Mouse (Mus musculus): ENCODE measurements around the gene BC030867. TPM values are rescaled to one million over a fixed set of nuclear protein-coding genes. Genes with fewer than 3 reads are reported as not detected.

The BC030867 gene
- polyA plus RNA-seq, 1 experiment from 2014 or later = 6.3 TPM

DNA sequence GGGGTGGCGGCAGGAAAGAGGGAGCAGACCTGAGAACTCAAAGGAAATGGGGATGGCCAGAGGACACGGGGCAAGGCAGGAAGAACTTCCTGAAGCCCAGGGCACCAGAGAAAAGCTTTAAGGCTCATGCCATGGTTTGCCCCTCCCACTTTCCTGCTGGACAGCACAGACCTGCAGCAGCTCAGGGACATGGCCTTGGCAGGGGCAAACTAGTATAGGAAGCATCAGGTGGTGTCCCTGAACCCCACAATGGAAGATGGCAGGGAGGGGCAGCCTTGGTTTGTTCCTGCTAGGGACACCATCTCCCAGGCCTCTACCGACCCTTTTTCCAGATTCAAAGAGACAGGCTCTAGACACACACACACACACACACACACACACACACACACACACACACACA is 56.7 kb downstream of the BC030867 start:
- Histone ChIP-seq H3K36me3 (ENCODE audit: insufficient read depth, low read length) (peaks cover 27% of the 10 kb centered on the region), H3K4me1 (replicated peaks; ENCODE audit: insufficient read depth, low read length) (peaks cover 8% of the 10 kb centered on the region; the same call in 1 of the 2 replicates), H3K4me3 (replicated peaks; ENCODE audit: low read depth, low read length) (no peak overlapping the region), H3K27ac (no peak overlapping the region), H3K4me2 (ENCODE audit: low read length) (no peak overlapping the region), H3K27me3 (ENCODE audit: insufficient read depth, low read length) (no peaks in the 10 kb centered on the region), H3K9me3 (replicated peaks; ENCODE audit: low read length) (no peaks in the 10 kb centered on the region), H3K9ac (ENCODE audit: low read depth, low read length) (no peak overlapping the region)
- DNase-seq (ENCODE audit: low spot score) (no peak), ATAC-seq (replicated peaks; ENCODE audit: low FRiP score, low read depth) (no peak)
- 48% methylated on average over 3 of the region's 3 CpGs for WGBS
- TF ChIP-seq CTCF (IDR thresholded peaks at IDR 0.05; ENCODE audit: low read depth) = no peak

GRCm38 (mm10) chr11:102308104-102308503 is 59.4 kb downstream of the BC030867 start:
- no peak for ATAC-seq (replicated peaks; ENCODE audit: low FRiP score, low read depth)
- TF ChIP-seq CTCF (IDR thresholded peaks at IDR 0.05; ENCODE audit: low read depth) = no peak
- Histone ChIP-seq H3K4me1 (replicated peaks; ENCODE audit: insufficient read depth, low read length) (peaks cover 13% of the 10 kb centered on the region; the same call in 1 of the 2 replicates), H3K27me3 (ENCODE audit: insufficient read depth, low read length) (no peaks in the 10 kb centered on the region), H3K4me3 (replicated peaks; ENCODE audit: low read depth, low read length) (no peak overlapping the region), H3K9me3 (replicated peaks; ENCODE audit: low read length) (no peaks in the 10 kb centered on the region), H3K9ac (ENCODE audit: low read depth, low read length) (no peak overlapping the region), H3K4me2 (ENCODE audit: low read length) (no peak overlapping the region), H3K36me3 (ENCODE audit: insufficient read depth, low read length) (peaks cover 40% of the 10 kb centered on the region), H3K27ac (no peak overlapping the region)
- WGBS = 82% methylated on average over 9 of the region's 9 CpGs
- no peak for DNase-seq (ENCODE audit: low spot score)

- peaks cover 49% of the 10 kb centered on the region for H3K36me3 ChIP-seq (ENCODE audit: insufficient read depth, low read length)
- WGBS = under 1% methylated on average over 27 of the region's 27 CpGs
Measured at GRCm38 (mm10) chr11:102308979-102309378, 60.3 kb downstream of the BC030867 start.

DNA sequence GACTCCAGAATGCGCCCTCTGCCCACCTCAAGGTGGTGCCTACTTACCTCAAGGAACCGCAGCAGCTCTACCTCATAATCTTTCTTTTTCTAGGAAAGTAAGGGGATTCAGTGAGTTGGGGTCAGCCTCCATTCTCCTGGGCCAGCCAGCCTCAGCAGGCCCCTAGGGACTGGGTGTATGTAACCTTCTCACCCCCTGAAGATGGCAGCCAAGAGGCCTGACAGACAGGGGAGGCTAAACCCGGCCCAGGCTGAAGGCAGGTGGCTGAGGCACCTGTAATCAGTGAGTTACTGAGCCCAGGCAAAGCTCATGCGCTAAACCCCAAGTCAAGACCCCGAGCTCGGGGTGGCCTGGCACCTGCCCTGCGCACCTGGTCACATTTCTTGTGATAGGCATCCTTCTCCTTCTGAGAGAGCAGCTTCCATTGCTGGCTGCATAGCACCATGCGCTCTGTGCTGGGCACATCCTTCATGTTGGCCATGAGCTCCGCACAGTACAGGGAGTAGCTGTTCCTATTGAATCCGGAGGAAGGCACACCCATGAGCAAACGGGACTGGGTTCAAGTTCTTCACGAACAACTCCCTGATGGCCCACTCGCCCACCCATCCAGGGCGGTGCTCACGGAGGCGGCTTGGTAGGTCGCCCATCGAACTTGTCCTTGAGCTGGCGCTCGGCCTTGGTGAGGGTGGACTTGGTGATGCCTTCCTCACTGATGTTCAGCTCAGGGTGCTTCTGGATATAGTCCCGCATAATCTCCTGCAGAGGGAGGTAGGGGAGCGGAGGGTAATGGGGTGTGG is 61.3 kb downstream of the BC030867 start:
- Histone ChIP-seq H3K9ac (ENCODE audit: low read depth, low read length) (no peak overlapping the region; the same call in 1 of the 2 replicates), H3K4me2 (ENCODE audit: low read length) (peak overlapping the region; percentile 65), H3K27me3 (ENCODE audit: insufficient read depth, low read length) (no peaks in the 10 kb centered on the region), H3K4me1 (replicated peaks; ENCODE audit: insufficient read depth, low read length) (peaks cover 13% of the 10 kb centered on the region; the same call in 1 of the 2 replicates), H3K27ac (0 out of 2 replicates have a peak overlapping the region, but pooled peaks have one; percentile 58), H3K4me3 (replicated peaks; ENCODE audit: low read depth, low read length) (no peak overlapping the region), H3K36me3 (ENCODE audit: insufficient read depth, low read length) (peaks cover 57% of the 10 kb centered on the region), H3K9me3 (replicated peaks; ENCODE audit: low read length) (no peaks in the 10 kb centered on the region)
- WGBS = 86% methylated on average over 22 of the region's 22 CpGs
- DNase-seq (ENCODE audit: low spot score) (no peak), ATAC-seq (replicated peaks; ENCODE audit: low FRiP score, low read depth) (0 out of 2 replicates have a peak, but pooled peaks have one; percentile 1)
- no peak for TF ChIP-seq CTCF (IDR thresholded peaks at IDR 0.05; ENCODE audit: low read depth)

More at GRCm38 (mm10) chr11:102308979-102309378, 60.3 kb downstream of the BC030867 start:
- Histone ChIP-seq H3K9ac (ENCODE audit: low read depth, low read length) (peak overlapping the region; percentile 24; the same call in 1 of the 2 replicates), H3K27ac (peak overlapping the region; percentile 58), H3K9me3 (replicated peaks; ENCODE audit: low read length) (no peaks in the 10 kb centered on the region), H3K27me3 (ENCODE audit: insufficient read depth, low read length) (no peaks in the 10 kb centered on the region), H3K4me2 (ENCODE audit: low read length) (peak overlapping the region; percentile 65), H3K4me1 (replicated peaks; ENCODE audit: insufficient read depth, low read length) (peaks cover 13% of the 10 kb centered on the region; the same call in 1 of the 2 replicates), H3K4me3 (replicated peaks; ENCODE audit: low read depth, low read length) (peak overlapping the region; percentile 34)
- peak; percentile 98 for DNase-seq (ENCODE audit: low spot score)
- TF ChIP-seq CTCF (IDR thresholded peaks at IDR 0.05; ENCODE audit: low read depth) = peak; percentile 99
- peak; percentile 88 for ATAC-seq (replicated peaks; ENCODE audit: low FRiP score, low read depth)

GRCm38 (mm10) chr11:102310768-102311695 is 62.4 kb downstream of the BC030867 start:
- no peak for TF ChIP-seq CTCF (IDR thresholded peaks at IDR 0.05; ENCODE audit: low read depth)
- H3K27ac ChIP-seq = 0 out of 2 replicates have a peak overlapping the region, but pooled peaks have one; percentile 36

DNA sequence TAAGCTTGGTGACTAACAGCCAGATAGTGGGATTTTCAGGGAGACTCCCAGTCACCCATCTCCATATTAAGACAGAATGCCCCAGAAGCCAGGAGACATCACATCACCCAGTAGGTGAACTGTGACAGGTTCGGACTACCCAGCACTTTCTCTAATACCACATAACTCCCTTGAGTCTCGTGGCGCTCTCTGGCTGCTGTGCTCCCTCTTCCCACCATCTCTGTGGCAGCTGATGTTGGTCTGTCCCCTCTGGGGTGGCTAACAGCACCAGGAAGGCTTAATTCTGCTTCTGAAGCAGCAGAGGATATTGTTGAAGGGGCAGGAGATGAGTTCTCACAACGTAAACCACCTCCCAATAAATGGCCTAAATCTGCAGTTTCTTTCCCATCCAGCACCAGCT is 63.3 kb downstream of the BC030867 start:
- no peak overlapping the region for H3K27ac ChIP-seq
- no peak for TF ChIP-seq CTCF (IDR thresholded peaks at IDR 0.05; ENCODE audit: low read depth)

More at GRCm38 (mm10) chr11:102310768-102311695, 62.4 kb downstream of the BC030867 start:
- Histone ChIP-seq H3K4me2 (ENCODE audit: low read length) (no peak overlapping the region), H3K4me3 (replicated peaks; ENCODE audit: low read depth, low read length) (no peak overlapping the region), H3K4me1 (replicated peaks; ENCODE audit: insufficient read depth, low read length) (peaks cover 16% of the 10 kb centered on the region; the same call in 1 of the 2 replicates), H3K27me3 (ENCODE audit: insufficient read depth, low read length) (no peaks in the 10 kb centered on the region), H3K36me3 (ENCODE audit: insufficient read depth, low read length) (peaks cover 57% of the 10 kb centered on the region), H3K9ac (ENCODE audit: low read depth, low read length) (0 out of 2 replicates have a peak overlapping the region, but pooled peaks have one; percentile 27), H3K9me3 (replicated peaks; ENCODE audit: low read length) (no peaks in the 10 kb centered on the region)
- 0 out of 2 replicates have a peak, but pooled peaks have one; percentile 8 for ATAC-seq (replicated peaks; ENCODE audit: low FRiP score, low read depth)
- 41% methylated on average over 37 of the region's 38 CpGs for WGBS
- DNase-seq (ENCODE audit: low spot score) = no peak

More for the DNA sequence above, 63.3 kb downstream of the BC030867 start:
- peaks cover 16% of the 10 kb centered on the region; the same call in 1 of the 2 replicates for H3K4me1 ChIP-seq (replicated peaks; ENCODE audit: insufficient read depth, low read length)
- H3K9ac ChIP-seq (ENCODE audit: low read depth, low read length) = no peak overlapping the region
- peaks cover 48% of the 10 kb centered on the region for H3K36me3 ChIP-seq (ENCODE audit: insufficient read depth, low read length)
- no peak for DNase-seq (ENCODE audit: low spot score)
- no peak for ATAC-seq (replicated peaks; ENCODE audit: low FRiP score, low read depth)
- no peak overlapping the region for H3K4me3 ChIP-seq (replicated peaks; ENCODE audit: low read depth, low read length)
- H3K9me3 ChIP-seq (replicated peaks; ENCODE audit: low read length) = no peaks in the 10 kb centered on the region
- WGBS = 82% methylated on average over 4 of the region's 4 CpGs
- no peak overlapping the region for H3K4me2 ChIP-seq (ENCODE audit: low read length)
- no peaks in the 10 kb centered on the region for H3K27me3 ChIP-seq (ENCODE audit: insufficient read depth, low read length)
